11 mouse cellular contexts compared by ENCODE assay signal in genomic region chr8:20384131-20384530, GRCm38 (mm10). TPM values are rescaled to one million over a fixed set of nuclear protein-coding genes. Genes with fewer than 3 reads are reported as not detected.
DNase-seq lines count a peak whose midpoint lies in the region; TF ChIP-seq lines count a peak whose summit lies in the region.
"Not testable (repeated sequence)": the region's sequence is repeated elsewhere in the genome, so short reads cannot be mapped to it uniquely, and the experiment has no call there.
"Had no signal": no experiment of that assay in that cellular context is flagged by ENCODE, and none has a peak within 500 bp of the region (broad histone marks: within the 10 kb centered on the region; RNA-seq: fewer than 3 reads in every experiment).

No protein-coding gene starts in this region.

- TF ChIP-seq CTCF in gastrocnemius, adult 2 months (IDR thresholded peaks at IDR 0.05): not testable (repeated sequence)

- H3K4me3 ChIP-seq in gastrocnemius, adult 2 months: not testable (repeated sequence)

- DNase-seq in adrenal gland, postnatal 10 days: peak; percentile 3
- peak; percentile 21 for DNase-seq in gastrocnemius, adult 2 months
- DNase-seq in heart, adult 11 months: peak; percentile 95
- peak; percentile 35 for DNase-seq in kidney, adult 9 months
- peak; percentile 20 to 31 for DNase-seq in left cerebral cortex, postnatal 25 days (ENCODE audit: low spot score in 2 of 2)
- peak; percentile 43 to 50 for DNase-seq in lung, postnatal 4 days
- DNase-seq in thymus, adult 18-20 months: peak; percentile 4 to 5
- DNase-seq in urinary bladder, postnatal 4 days (ENCODE audit: low spot score in 2 of 2): peak; percentile 46 to 63

- intact Hi-C loops in gastrocnemius, adult 2 months (cut with DNase I); left cerebral cortex, postnatal 25 days (cut with DNase I): not testable (repeated sequence)

- H3K27ac ChIP-seq in gastrocnemius, adult 2 months: not testable (repeated sequence)

RNA-seq across cellular contexts. Expression of gene Gm15319, which starts 21.1 kb away (rescaled TPM):
- under 1 TPM in 1 of 2 experiments, not detected in 1; 0.36 TPM for total RNA-seq in adrenal gland, postnatal 10 days (2021)
- under 1 TPM; 0.20 to 0.31 TPM for total RNA-seq in gastrocnemius, adult 2 months (2021)
- 1 to 10 TPM in 1 of 2 experiments, under 1 TPM in 1; 0.71 to 1.3 TPM for total RNA-seq in left cerebral cortex, postnatal 25 days (2021)
- total RNA-seq: adrenal gland, postnatal 36 days; megakaryocyte progenitor cell, adult 5-6 weeks; monocyte, adult 5-6 weeks had no signal

Comparison
In these comparisons a context has a peak if more than half of its experiments do, and no peak if none do; other contexts are left out.
1. DNase-seq: peak in every context shown above with its lines; median percentile 95 in heart, adult 11 months; 54 in urinary bladder, postnatal 4 days; 46 in lung, postnatal 4 days; 35 in kidney, adult 9 months; 26 in left cerebral cortex, postnatal 25 days; 21 in gastrocnemius, adult 2 months; 4 in thymus, adult 18-20 months; 3 in adrenal gland, postnatal 10 days.